Mouse (Mus musculus) heart, adult 9 months (tissue): ENCODE measurements around the gene Cntln.
A peak's percentile ranks its signal among the peaks of the same experiment; 100 is the strongest.

ENCODE experiments used
- DNase-seq, 2 experiments: peaks; one replicate each; pipeline ENCODE4 v3.0.0; 2022; ENCODE audit warnings: low spot score in 2 of 2

The Cntln gene

GRCm38 (mm10) chr4:84884111-84884538 lies at the start of gene Cntln:
TSS of gene Cntln (plus strand) at chr4:84884309.
- peak; percentile 94 to 96 for DNase-seq

- no peak for DNase-seq
Measured at GRCm38 (mm10) chr4:84836979-84837378, 47.1 kb upstream of the Cntln start.

- no peak for DNase-seq
Measured at GRCm38 (mm10) chr4:84838545-84838944, 45.6 kb upstream of the Cntln start.

GRCm38 (mm10) chr4:84839466-84839865 lies 44.6 kb upstream of the Cntln start:
- no peak for DNase-seq

GRCm38 (mm10) chr4:84857588-84857987 lies 26.5 kb upstream of the Cntln start:
- no peak for DNase-seq

GRCm38 (mm10) chr4:84876347-84876746 lies 7.8 kb upstream of the Cntln start:
- DNase-seq = peak; percentile 20 to 29

GRCm38 (mm10) chr4:84883646-84884045 lies 463 bp upstream of the Cntln start:
- DNase-seq = no peak

- DNase-seq = peak; percentile 47 to 48
Measured at GRCm38 (mm10) chr4:84884539-84885270, 596 bp downstream of the Cntln start.

GRCm38 (mm10) chr4:84885271-84885540 lies 1.1 kb downstream of the Cntln start:
- no peak for DNase-seq

GRCm38 (mm10) chr4:84918393-84918792 lies 34.3 kb downstream of the Cntln start:
- no peak for DNase-seq

GRCm38 (mm10) chr4:84934342-84934929 lies 50.3 kb downstream of the Cntln start:
- DNase-seq = no peak

- DNase-seq = no peak
Measured at GRCm38 (mm10) chr4:84942059-84942458, 58.0 kb downstream of the Cntln start.

- DNase-seq = no peak
Measured at GRCm38 (mm10) chr4:84942651-84943050, 58.5 kb downstream of the Cntln start.

- no peak for DNase-seq
Measured at GRCm38 (mm10) chr4:84944100-84944499, 60.0 kb downstream of the Cntln start.

GRCm38 (mm10) chr4:84946450-84946849 lies 62.3 kb downstream of the Cntln start:
- DNase-seq = no peak

GRCm38 (mm10) chr4:84976875-84977646 lies 93.0 kb downstream of the Cntln start:
- DNase-seq = no peak

- DNase-seq = no peak
Measured at GRCm38 (mm10) chr4:84995520-84996348, 111.6 kb downstream of the Cntln start.

GRCm38 (mm10) chr4:85005581-85005980 lies 121.5 kb downstream of the Cntln start:
- DNase-seq = no peak

- no peak for DNase-seq
Measured at GRCm38 (mm10) chr4:85006789-85007188, 122.7 kb downstream of the Cntln start.

GRCm38 (mm10) chr4:85010846-85011245 lies 126.7 kb downstream of the Cntln start:
- no peak for DNase-seq

- DNase-seq = no peak
Measured at GRCm38 (mm10) chr4:85045748-85046147, 161.6 kb downstream of the Cntln start.

GRCm38 (mm10) chr4:85049933-85050553 lies 165.9 kb downstream of the Cntln start:
- no peak for DNase-seq
